Mouse (Mus musculus) mouse trophoblast stem cell (cell line): ENCODE measurements at regions not wholly inside any gene's neighbourhood (a gene's known extent, or its start where the extent isn't known, plus 50 kb on each side); places are given as distances from the start of the nearest gene placed in this dataset.
"Not testable (repeated sequence)": the region's sequence is repeated elsewhere in the genome, so short reads cannot be mapped to it uniquely, and the experiment has no call there.

Experiments used
- in situ Hi-C, 2 experiments: fragments of 300-500 bp; cut with MseI, MboI; formaldehyde crosslinking; loops; 2 replicates in 1 of 2; 3 replicates in 1 of 2; pipeline ENCODE4 v1.15.1; 2025

DNA sequence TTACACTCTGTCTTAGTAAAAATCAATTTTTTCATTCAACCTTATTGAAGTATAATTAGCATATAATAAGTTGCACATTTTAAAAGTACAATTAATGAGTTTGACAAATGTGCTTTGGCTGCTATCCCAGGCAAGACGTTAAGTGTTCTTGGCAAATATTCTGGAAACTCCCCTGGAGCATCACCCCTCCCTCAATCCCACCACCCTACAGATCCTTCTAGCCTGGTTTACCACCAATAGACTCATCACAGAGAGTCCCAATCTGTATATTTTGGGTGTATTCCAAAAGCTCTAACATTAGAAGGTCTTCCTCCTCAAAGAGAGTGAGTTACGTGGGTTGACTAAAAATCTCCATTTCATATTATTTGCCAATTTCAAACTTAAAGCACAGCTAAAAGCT is 278.5 kb downstream of the Car8 start:
- in situ Hi-C loops = no loop called here

DNA sequence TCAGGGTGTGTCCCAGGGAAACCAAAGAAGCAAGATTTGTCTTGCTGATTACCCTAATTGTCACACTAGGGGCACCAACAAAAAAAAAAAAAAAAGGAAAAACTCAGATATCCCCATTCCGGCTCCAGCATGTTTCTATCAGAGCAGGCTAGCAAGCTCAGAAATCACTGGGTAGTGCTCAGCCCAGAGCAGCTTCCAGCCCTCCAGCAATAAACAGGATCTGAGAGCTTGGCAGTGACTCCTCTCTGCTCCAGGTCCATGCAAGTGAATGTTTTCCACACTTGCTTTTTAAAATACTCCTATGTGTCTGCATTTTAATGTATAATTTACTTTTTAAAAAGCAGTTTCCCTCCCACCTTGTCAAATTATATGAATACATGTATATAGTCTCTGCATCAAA is 290.8 kb downstream of the Car8 start:
- in situ Hi-C loops = no loop called here

DNA sequence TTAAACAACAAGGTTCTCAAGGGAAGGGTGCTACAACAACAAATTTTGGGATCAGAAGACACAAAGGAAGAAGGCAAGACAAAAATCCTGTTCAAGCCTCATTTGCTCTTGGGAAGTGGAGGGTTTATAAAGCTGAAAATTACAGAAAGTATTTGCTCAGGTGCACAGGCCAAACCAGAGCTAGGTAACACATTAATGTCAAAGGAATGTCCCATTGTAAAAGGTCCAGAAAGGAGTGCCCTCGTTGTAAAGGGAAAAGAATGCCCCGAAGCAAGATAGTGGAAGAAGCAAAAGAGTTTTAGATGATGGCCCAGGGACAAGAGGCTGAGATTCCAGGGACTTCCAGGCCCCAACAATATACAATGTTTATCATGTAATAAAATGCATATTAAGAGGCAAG is 317.3 kb downstream of the Car8 start:
- in situ Hi-C loops = no loop called here

DNA sequence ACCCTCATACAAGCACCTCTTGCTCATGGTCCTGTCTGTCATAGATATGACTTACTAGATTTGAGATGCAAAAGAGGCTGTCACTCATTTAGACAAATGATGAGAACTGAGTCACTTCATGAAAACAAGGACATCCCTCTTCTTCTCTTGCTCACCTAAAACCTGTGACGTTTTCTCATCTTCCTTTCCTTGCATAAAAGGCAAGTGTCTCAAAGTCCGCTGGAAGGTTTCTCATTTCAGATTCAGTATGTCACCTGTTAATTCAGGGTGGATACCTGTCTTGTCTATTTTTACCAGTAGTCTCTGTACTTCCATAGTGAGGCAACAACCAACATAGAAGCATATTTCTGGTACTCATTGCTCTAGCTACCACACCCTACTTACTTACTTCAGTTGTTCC is 325.6 kb downstream of the Car8 start:
- in situ Hi-C loops = no loop called here

DNA sequence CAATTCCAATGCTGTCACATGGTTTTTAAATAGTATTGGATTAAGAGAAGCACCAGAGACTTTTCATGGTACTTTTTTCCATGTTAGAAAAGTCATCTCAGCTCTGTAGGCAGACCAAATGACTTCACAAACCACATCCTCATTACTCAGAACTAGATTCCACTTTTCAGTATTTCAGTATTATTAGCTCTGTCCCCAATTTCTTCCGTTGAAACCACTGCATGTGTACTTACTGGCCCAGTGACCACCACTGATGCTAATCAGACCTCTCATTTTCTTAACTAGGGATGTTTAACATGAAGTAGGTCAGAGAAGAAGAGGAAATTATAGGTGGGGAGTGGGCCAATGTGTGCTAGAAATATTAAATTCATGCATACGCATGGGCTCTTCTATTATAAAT is 326.2 kb downstream of the Car8 start:
- in situ Hi-C loops = no loop called here

DNA sequence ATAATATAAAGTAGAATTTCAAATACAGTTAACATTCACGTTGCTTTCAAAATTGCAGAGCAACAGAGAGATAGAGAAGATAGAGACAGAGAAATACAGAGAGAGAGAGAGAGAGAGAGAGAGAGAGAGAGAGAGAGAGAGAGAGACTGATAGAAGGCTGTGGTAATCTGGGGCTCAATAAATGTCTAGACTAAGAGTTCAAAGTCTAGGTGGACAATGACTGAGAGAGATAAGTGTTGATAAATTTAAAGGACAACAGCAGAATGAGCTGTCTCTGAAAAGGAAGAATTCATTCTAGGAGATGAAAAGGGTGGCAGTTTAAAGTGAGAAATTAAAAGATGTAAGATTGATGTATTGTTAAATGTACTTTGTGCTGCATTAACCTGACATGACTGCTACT is 335.7 kb downstream of the Car8 start:
- in situ Hi-C loops = no loop called here

DNA sequence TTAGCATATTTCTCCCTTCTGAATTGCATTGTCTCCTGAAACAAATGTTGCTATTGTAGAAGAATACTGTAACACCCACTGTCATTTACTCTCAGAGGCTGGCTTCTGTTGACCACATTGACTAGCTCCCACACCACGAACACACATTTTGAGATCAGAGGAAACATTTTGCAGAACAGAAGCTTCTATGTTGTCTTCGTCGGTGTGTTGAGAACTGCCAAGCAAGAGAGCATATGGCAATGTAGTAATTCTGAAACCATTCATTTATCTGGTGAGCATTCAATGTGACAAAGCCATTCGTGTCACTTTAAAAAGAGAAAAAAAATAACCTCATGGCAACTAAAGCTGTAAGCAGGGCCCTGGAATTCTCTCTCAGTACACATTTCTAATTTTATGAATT is 343.9 kb downstream of the Car8 start:
- in situ Hi-C loops = loop anchor here in 1 of 2 experiments (5.0 kb wide), 1 partner anchor 33 kb away; no protein-coding TSS in a partner anchor

DNA sequence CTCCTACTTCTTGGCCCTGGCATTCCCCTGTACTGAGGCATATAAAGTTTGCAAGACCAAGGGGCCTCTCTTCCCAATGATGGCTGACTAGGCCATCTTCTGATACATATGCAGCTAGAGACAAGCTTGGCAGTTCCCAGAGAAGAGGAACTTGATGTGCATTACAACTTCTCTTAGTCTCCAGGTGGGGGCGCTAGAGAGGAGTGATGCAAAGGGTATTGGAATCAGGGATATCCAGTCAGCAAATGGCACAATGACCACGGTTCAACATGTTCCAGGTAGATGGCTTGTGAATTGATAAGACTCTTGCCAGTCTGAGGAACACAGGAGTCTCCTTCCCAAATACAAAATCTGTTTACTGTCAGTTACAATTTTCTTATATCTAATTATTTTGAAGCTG is 347.7 kb downstream of the Car8 start:
- in situ Hi-C loops = no loop called here

DNA sequence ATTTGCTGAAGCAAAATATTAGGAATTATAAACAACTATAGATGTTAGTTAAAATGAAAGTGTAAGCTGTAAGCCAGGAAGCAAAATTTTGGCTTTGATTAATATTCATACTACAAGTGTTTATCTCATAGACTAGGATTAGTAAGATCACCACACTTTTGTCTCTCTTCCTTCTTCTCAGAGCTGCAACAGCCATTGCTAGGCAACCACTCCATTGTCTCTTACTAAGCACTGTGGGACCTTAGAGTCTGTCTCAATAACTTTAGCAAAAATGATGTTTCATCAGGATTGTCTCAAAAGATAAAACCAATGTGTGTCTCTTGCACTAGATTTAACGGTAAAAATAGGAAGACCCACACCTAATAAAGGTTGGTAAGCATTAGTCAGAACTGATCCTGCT is 384.3 kb downstream of the Car8 start:
- in situ Hi-C loops = loop anchor here in 1 of 2 experiments (25.0 kb wide), 2 partner anchors 1167 to 1292 kb away; no protein-coding TSS in a partner anchor

DNA sequence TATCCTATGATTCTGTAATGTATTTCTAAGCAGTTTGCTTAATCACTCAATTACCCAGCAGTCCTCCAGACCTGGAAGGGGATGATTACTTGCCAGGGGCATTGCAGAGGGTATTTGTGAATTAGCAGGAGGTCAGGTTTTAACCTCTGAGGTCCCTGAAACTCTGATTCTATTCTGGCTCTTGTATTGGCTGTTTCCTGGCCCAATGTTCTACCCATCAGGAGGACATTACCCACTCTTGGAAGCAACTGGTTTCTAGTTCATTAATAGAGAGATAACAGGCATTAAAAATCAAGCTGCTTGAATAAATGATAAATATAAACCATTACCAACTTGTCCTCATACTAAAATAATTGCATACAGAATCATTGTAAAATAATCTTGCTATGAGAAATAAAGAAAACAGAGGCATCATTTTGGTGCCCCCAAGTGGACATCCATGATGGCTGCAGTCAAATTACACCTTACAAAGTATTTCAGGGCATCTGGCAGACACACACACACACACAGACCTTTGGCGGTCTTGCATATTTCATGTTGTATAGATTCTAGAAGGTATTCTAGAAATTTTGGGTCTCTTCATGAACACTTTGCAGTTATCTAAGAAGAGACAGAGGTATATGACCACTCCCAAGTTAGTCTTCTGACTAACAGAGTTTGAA is 385.6 kb downstream of the Car8 start:
- in situ Hi-C loops = loop anchor here in 1 of 2 experiments (25.0 kb wide), 2 partner anchors 1166 to 1291 kb away; no protein-coding TSS in a partner anchor

DNA sequence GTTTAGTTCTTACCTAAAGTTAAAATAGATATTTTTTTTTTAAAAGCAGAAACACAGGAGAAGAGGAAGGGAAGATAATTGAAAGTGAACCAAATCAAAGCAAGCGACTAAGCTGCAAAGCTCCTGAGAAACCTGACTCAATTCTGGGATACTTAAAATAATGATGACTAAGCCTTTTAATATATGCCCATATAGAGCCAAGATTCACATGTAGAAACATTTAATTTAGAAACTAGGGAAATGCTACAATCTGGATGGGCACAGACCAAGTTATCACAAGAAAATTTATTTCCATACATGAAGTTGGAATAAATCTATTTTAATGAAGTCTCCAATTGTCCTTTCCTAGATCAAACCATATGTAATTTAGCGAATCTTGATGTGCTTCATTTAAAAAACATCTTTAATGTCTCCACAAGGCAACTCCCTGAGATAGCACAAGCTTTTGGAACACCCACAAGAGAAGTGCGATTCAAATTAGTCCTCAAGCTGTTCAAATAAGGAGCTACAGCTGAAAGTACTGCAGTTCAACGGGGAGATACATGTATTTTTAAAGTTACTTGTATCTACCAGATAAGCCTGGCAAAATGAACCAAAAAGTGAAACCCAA is 386.7 kb downstream of the Car8 start:
- in situ Hi-C loops = loop anchor here in 1 of 2 experiments (25.0 kb wide), 2 partner anchors 1165 to 1290 kb away; no protein-coding TSS in a partner anchor

DNA sequence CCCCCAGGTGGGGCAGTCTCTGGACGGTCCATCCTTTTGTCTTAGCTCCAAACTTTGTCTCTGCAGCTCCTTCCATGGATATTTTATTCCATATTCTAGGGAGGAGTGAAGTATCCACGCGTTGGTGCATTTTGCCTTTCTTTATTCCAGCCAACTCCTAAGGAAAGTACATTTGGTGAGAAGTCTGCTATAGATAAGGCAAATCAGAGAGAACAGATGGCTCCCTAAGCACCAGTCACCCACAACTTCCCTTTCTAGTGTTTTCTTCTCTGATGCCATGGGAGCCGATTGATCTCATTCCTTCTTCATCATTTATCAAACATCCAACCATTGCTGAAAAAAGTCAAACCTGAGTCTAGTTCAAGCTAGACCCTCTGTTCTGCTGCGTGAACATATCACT is 391.4 kb downstream of the Car8 start:
- in situ Hi-C loops = no loop called here

DNA sequence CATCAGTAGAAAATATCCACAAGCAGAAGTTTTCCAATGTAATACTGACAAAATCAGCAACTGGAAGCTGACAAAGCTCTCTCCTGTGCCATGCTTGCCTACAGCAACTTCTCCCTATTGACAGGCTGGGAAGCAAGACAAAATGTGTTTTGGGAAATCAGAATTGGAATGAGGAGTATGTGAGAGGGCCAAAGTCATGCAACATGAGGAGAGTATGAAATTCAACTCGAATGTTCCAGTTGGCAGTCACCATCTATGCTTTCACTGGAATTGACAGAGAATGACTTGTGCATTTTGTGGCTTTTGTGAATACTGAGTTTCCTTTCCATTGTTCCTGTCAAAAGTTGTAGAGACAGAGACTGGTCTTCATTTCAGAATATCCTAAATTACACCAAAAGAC is 409.7 kb downstream of the Car8 start:
- in situ Hi-C loops = no loop called here

DNA sequence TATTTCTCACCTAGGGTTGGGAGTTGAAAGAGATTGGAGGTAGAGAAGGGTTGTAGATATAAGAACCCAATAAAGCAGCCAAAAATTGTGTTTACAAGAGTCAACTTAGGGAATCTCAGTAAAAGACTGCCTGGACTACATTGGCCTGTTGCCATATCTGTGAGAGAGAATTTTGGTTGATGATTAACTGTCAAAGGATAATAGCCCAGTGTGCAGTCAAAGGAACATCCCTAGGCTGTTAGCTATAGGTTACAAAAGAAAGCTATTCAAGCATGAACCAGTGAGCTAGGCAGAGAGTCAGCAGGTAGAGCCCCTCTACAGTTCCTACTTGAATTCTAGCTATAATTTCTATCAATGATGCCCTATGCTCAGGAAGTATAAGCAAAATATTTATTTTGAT is 419.0 kb downstream of the Car8 start:
- in situ Hi-C loops = no loop called here

DNA sequence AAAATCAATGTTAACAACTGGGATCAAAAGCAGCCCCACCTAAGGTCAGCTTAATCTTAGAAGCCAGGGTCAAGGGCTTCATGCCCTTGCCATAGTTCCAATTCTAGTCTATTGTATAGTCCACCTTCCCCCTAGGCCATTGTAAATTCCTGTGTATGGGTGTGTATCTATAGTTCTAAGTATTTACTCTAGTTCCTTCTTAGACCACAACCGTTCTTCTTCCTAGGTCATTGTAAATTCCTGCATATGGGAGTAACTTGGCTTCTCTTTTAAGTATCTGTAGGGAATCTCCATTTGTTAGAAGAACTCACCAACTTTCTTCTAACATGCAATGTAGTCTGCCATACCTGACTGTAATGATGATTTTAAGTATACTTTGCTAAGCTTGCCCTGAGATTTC is 461.1 kb downstream of the Car8 start:
- in situ Hi-C loops = not testable (repeated sequence)

DNA sequence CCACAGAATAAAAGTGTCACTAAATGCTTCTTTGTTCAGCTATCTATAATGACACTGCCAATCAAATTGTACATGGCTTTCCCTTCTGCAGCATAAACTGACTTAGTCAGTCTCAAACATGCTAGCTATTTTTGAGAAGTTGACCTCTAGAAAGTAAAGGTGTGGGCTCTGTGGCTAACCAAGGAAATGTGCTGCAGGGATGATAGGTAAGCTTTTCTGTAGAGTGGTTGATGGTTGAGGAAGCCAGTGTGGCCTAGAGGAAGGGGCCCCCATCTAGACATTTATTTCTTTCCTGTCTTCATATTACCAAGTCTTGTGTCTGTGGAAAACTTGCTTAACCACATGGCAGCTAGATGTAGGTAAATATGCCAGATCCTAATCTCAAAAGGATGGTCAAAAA is 483.4 kb downstream of the Car8 start:
- in situ Hi-C loops = no loop called here

DNA sequence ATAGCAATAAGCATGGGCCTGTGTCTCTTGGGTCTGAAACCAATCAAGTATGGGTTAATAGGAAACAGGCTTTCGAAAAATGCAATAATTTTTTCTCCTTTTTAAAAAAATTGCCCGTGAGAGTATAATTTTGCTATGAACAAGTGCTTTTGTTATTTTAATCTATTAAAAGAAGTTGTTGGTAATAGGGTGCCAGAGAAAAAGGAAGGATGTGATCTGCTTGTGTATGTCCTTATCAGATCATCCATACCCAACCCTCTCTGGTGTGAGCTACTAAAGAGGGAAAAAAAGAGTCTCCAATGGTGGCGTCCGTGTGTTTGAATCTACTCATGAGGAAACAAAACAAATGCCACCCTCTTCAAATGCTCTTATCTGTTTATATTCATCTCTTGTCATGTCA is 484.9 kb downstream of the Car8 start:
- in situ Hi-C loops = no loop called here

DNA sequence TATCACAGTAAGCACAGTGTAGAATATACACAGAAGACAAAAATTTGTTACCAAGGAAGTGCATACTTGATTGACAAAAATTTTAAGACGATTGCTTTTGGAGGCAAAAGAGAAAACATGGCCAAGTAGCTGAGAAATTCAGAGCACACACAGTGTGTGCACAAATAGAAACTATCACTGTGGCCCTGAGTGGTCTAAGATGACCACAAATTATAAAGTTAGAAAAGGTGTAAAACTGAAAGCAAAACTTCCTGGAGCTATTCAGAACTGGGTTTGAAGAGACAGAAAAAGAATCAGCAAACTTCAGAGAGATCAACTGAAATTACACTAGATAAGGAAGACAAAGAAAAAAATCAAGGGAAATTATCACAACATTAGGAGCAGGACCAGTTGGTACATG is 487.6 kb downstream of the Car8 start:
- in situ Hi-C loops = no loop called here

DNA sequence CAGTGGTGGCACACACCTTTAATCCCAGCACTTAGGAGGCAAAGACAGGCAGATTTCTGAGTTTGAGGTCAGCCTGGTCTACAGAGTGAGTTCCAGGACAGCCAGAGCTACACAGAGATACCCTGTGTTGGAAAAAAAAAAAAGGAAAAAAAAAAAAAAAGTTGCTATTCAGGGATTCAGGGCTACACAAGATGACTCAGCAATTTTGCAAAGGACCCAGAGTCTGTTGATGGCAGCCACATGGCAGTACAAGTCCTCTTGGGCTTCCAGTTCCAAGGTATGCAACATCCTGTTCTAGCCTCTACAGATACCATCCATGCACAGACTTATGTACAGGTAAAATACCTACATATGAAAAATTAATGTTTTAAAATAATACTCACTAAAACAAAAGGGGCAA is 515.9 kb downstream of the Car8 start:
- in situ Hi-C loops = no loop called here

DNA sequence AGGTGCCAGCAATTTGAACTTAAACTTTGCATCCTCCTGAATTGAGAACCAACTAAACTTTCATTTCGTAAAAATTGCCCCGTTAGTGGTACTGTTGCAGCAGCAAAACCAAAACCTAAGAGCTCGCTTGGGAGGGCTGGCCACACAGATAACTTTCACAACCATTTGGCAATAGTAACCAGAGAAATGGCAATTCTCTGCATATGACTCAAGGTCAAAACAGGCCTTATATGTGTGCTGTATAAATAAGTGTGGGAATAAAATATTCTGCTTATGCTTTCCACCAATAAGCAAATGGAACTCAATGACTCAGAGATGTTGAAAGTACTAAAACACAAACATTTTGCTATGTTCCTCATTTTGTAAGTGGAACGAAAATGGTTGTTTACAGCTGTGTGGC is 550.3 kb downstream of the Car8 start:
- in situ Hi-C loops = no loop called here

DNA sequence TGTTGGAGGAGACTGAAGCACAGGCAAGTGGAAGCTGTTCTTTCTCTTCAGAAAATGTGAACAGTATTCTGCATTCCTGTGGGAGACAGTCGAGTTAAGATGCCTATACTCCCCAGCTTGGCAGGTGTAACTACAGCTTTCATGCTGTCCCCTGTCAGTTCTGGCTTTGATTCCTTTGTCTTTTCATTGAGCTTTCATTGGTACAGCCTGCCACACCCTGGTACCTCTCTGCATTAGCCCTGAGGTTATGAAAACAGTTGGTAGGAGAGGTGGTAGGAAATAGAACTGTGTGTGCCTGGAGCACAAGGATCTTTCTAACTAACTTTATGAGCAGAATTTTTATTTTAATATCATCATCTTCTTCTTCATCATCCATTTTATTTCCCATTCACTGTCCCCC is 551.6 kb downstream of the Car8 start:
- in situ Hi-C loops = no loop called here

DNA sequence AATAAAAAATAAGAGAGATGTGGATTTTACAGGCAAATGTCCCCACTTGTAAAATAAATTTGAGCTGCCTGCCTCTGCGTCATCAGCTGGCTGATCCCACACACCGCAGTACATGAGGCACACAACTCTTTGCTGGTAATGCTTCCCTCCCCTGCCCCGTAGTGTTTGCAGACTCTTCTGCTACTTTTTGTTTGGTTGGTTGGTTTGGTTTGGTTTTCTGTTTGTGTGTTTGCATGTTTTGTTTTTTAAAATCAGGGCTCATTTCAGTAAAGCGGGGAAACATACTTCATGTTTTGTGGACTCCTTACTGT is 568.1 kb downstream of the Car8 start:
- in situ Hi-C loops = no loop called here

DNA sequence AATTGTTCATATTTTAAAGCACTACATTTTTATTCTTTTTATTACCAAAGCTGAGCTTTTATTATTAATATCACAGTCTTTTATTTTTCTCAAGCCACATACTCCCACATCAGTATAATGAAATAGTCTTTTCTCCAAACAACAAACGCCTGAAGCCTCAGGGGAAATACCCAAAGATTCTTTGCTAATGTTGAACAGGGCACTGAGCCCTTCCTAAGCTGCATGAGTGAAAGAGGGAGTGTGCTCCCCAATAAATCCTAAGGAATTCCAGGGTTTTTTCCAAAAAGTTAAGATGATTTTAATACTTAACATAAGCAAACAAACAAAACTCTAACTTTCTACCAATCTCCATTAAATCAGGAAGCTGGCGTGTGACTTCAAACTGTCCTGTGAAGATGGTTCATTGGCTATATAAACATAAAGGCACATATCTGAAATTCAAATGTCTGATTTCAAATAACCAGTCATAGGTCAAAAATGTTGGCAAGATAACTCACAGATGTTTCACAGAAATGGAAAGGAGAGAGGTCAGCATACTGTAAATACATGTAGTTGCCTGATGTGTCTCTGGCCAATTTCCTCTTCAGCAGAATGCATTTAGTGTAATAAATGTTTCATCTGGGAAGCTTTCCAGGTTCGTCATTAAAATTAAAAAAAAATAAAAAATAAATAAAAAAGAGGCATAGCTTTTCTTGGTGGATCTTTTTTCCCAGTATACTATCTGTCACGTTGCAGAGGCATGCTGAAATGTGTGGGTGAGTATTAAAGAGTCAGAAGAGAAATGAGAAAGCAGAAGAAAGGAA is 568.6 kb downstream of the Car8 start:
- in situ Hi-C loops = no loop called here
